In the genomic region with DNA sequence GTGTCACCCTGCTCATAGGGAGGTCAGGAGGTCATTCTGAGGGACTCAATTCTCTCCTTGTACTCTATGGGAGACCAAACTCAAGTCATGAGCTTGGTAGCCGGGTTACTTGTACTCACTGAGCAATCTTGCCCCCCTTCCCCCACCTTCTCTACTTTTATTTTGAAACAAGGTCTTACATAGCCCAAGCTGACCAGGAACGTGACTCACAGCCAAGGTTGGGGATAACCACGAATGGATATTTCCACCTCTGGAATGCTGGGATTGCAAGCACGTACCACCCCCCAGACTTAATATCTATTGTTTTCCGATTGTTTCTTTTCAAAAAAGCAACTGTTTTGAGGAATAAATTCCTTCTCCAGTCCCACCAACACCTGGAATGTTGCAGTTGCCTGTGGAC, we compare ENCODE assay signal across 20 mouse cellular contexts.
DNase-seq lines count a peak whose midpoint lies in the region; ATAC-seq lines count a peak whose summit lies in the region.
"Had no signal": no experiment of that assay in that cellular context is flagged by ENCODE, and none has a peak within 500 bp of the region (broad histone marks: within the 10 kb centered on the region; RNA-seq: fewer than 3 reads in every experiment).

No protein-coding gene starts in this region.

- ATAC-seq in monocyte, adult 5-6 weeks (replicated peaks; ENCODE audit: insufficient number of reproducible peaks, low FRiP score, low TSS enrichment, poor library complexity, severe bottlenecking), result no peak
- ATAC-seq: forebrain, embryonic 14.5 days; forebrain, postnatal 0 days; hindbrain, embryonic 16.5 days; intestine, embryonic 15.5 days had no signal

- peak; percentile 58 for DNase-seq in adrenal gland, postnatal 14 days
- DNase-seq in adrenal gland, adult 18-20 months (ENCODE audit: low spot score in 2 of 2), result no peak
- peak; percentile 53 for DNase-seq in 3T3-L1 (ENCODE audit: low read depth, low spot score)
- peak; percentile 32 for DNase-seq in NIH3T3 (ENCODE audit: low read depth)
- no peak for DNase-seq in cerebellum, postnatal 25 days
- DNase-seq: B cell, adult 2 months; cerebellum, adult 11-12 months; cerebellum, adult 8-10 months; cerebellum, postnatal 10 days; forebrain, postnatal 0 days; gastrocnemius, adult 2 months; gastrocnemius, postnatal 14 days; heart, adult 11 months; heart, postnatal 36 days; kidney, adult 11 months; kidney, adult 8-10 months had no signal

Comparison
In these comparisons a context has a peak if more than half of its experiments do, and no peak if none do; other contexts are left out.
1. DNase-seq: peak in adrenal gland, postnatal 14 days (single experiment), 3T3-L1 (single experiment) and NIH3T3 (single experiment); none in adrenal gland, adult 18-20 months (0 of 2) and cerebellum, postnatal 25 days (0 of 2).